Mouse (Mus musculus) intestine, embryonic 16.5 days (tissue): Measurements from ENCODE around the gene A430078G23Rik. TPM values are rescaled to one million over a fixed set of nuclear protein-coding genes. Genes with fewer than 3 reads are reported as not detected.

ENCODE experiments used
- ATAC-seq: fragments of 200-750 bp; cut with Nextera tagmentation; 2 replicates; pipeline ENCODE4 v1.8.0; 2017; ENCODE audit warnings: moderate TSS enrichment, moderate library complexity
- H3K27ac ChIP-seq: fragments of 300-500 bp; sonication (generic); 2 replicates; pipeline ENCODE4 v1.5.1; 2014; ENCODE audit warnings: mild to moderate bottlenecking, low read length
- H3K27me3 ChIP-seq: fragments of 300-500 bp; sonication (generic); replicated peaks from 2 replicates; pipeline ENCODE4 v1.6.1; 2014; ENCODE audit warnings: low read length, control low read depth, mixed read lengths; ENCODE audit not compliant: control insufficient read depth, insufficient read depth
- H3K36me3 ChIP-seq: fragments of 300-500 bp; sonication (generic); 2 replicates; pipeline ENCODE4 v1.6.1; 2014; ENCODE audit warnings: low read length, control low read depth; ENCODE audit not compliant: control insufficient read depth, insufficient read depth
- H3K4me1 ChIP-seq: fragments of 300-500 bp; sonication (generic); 2 replicates; pipeline ENCODE4 v1.6.1; 2014; ENCODE audit warnings: low read length, control low read depth, mixed read lengths; ENCODE audit not compliant: control insufficient read depth, insufficient read depth
- H3K4me2 ChIP-seq: fragments of 300-500 bp; sonication (generic); 2 replicates; pipeline ENCODE4 v1.6.1; 2014; ENCODE audit warnings: low read depth, low read length, control low read depth
- H3K4me3 ChIP-seq: fragments of 300-500 bp; sonication (generic); 2 replicates; pipeline ENCODE4 v1.5.1; 2014; ENCODE audit warnings: mild to moderate bottlenecking, low read length
- H3K9ac ChIP-seq: fragments of 300-500 bp; sonication (generic); 2 replicates; pipeline ENCODE4 v1.6.1; 2014; ENCODE audit warnings: low read depth, low read length
- H3K9me3 ChIP-seq: fragments of 300-500 bp; sonication (generic); 2 replicates; pipeline ENCODE4 v1.6.1; 2016; ENCODE audit warnings: low read length, control low read depth; ENCODE audit not compliant: control insufficient read depth
- WGBS: fragments of 180-500 bp; shearing (Covaris S2); extraction: QIAGEN DNeasy Blood & Tissue Kit; methylation state at CpG from one replicate; pipeline ENCODE4 v1.1.7; 2014; 5-methylcytosine and 5-hydroxymethylcytosine counted together
- polyA plus RNA-seq: library from polyadenylated mRNA; unstranded; fragments of >200 nt; fragmentation: Nextera tagmentation; extraction: Ambion mirVana; gene quantifications from 2 replicates; pipeline ENCODE4 v1.2.1, GENCODE M21; 2015

The A430078G23Rik gene
- polyA plus RNA-seq, 1 experiment from 2014 or later = 0.32 TPM

GRCm38 (mm10) chr8:3394600-3394999 lies 41.4 kb downstream of the A430078G23Rik start:
- Histone ChIP-seq H3K9me3 (no peaks in the 10 kb centered on the region), H3K4me2 (peak overlapping the region; percentile 32), H3K4me1 (peaks cover 15% of the 10 kb centered on the region), H3K27me3 (no peaks in the 10 kb centered on the region), H3K27ac (no peak overlapping the region), H3K4me3 (no peak overlapping the region; the same call in 1 of the 2 replicates), H3K36me3 (no peaks in the 10 kb centered on the region), H3K9ac (no peak overlapping the region)
- ATAC-seq = no peak
- WGBS = 24% methylated on average over 6 of the region's 6 CpGs

GRCm38 (mm10) chr8:3395246-3395645 lies 42.0 kb downstream of the A430078G23Rik start:
- Histone ChIP-seq H3K9ac (no peak overlapping the region), H3K36me3 (no peaks in the 10 kb centered on the region), H3K4me3 (no peak overlapping the region), H3K27ac (no peak overlapping the region), H3K9me3 (no peaks in the 10 kb centered on the region), H3K4me2 (no peak overlapping the region), H3K27me3 (no peaks in the 10 kb centered on the region), H3K4me1 (peaks cover 15% of the 10 kb centered on the region)
- no peak for ATAC-seq
- WGBS = 24% methylated on average over 4 of the region's 4 CpGs

DNA sequence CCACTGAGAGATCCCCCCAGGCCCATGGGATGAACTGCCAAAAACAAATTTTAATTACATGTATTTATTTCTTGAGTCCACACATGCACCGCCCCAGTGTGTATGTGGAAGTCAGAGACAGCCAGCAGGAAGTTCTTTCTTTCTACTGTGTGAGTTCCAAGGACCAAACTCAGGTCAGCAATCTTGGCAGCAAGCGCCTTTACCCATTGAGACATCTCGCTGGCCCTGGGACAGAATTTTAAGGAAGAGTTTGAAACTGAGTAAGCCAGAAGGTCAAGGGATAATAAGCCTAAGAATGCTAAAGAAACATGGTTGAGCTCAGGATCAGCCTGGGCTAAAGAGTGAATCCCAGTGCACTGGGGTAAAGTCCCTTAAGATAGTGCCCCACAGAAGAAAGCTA lies 44.4 kb downstream of the A430078G23Rik start:
- Histone ChIP-seq H3K4me3 (no peak overlapping the region), H3K4me2 (no peak overlapping the region), H3K36me3 (no peaks in the 10 kb centered on the region), H3K9me3 (no peaks in the 10 kb centered on the region), H3K9ac (no peak overlapping the region), H3K27ac (no peak overlapping the region), H3K4me1 (peaks cover 11% of the 10 kb centered on the region), H3K27me3 (no peaks in the 10 kb centered on the region)
- 92% methylated on average over 3 of the region's 3 CpGs for WGBS
- no peak for ATAC-seq

DNA sequence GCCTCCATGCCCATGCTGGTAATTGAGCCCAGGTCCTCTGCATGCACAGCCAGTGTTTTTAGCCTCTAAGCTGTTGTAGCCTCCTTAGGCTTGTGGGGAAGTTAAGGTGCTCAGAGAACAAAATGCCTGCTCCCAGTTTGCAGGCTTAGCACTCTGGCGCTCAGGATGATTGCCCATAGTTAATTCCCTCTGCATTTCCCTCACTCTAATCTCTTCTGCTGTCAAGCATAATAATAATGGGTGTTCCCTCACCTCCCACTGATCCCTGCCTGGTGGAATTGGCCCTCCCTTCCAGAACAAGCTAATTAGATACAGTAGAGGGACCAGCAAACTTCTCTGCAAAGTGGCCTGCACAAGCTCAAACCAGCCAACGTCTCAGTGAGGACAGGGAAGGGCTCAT lies 47.3 kb downstream of the A430078G23Rik start:
- WGBS = 42% methylated on average over 2 of the region's 2 CpGs
- H3K9me3 ChIP-seq = no peaks in the 10 kb centered on the region
- no peak for ATAC-seq

GRCm38 (mm10) chr8:3407417-3407816 lies 54.2 kb downstream of the A430078G23Rik start:
- Histone ChIP-seq H3K36me3 (no peaks in the 10 kb centered on the region), H3K4me1 (peaks cover 6% of the 10 kb centered on the region; the same call in 1 of the 2 replicates), H3K9ac (no peak overlapping the region), H3K4me3 (no peak overlapping the region), H3K27me3 (no peaks in the 10 kb centered on the region), H3K9me3 (no peaks in the 10 kb centered on the region), H3K4me2 (no peak overlapping the region), H3K27ac (no peak overlapping the region)
- ATAC-seq = no peak
- 89% methylated on average over 3 of the region's 3 CpGs for WGBS

More for the DNA sequence above, 47.3 kb downstream of the A430078G23Rik start:
- Histone ChIP-seq H3K27ac (no peak overlapping the region), H3K4me3 (no peak overlapping the region), H3K4me2 (no peak overlapping the region), H3K4me1 (no peaks in the 10 kb centered on the region), H3K27me3 (no peaks in the 10 kb centered on the region), H3K36me3 (no peaks in the 10 kb centered on the region), H3K9ac (no peak overlapping the region)

GRCm38 (mm10) chr8:3411085-3411484 lies 57.9 kb downstream of the A430078G23Rik start:
- Histone ChIP-seq H3K4me3 (no peak overlapping the region), H3K9me3 (no peaks in the 10 kb centered on the region), H3K27ac (peak overlapping the region; percentile 47), H3K4me1 (peaks cover 14% of the 10 kb centered on the region; the same call in 1 of the 2 replicates), H3K36me3 (no peaks in the 10 kb centered on the region), H3K4me2 (no peak overlapping the region), H3K27me3 (no peaks in the 10 kb centered on the region), H3K9ac (no peak overlapping the region)
- no peak for ATAC-seq
- WGBS = 81% methylated on average over 2 of the region's 2 CpGs

DNA sequence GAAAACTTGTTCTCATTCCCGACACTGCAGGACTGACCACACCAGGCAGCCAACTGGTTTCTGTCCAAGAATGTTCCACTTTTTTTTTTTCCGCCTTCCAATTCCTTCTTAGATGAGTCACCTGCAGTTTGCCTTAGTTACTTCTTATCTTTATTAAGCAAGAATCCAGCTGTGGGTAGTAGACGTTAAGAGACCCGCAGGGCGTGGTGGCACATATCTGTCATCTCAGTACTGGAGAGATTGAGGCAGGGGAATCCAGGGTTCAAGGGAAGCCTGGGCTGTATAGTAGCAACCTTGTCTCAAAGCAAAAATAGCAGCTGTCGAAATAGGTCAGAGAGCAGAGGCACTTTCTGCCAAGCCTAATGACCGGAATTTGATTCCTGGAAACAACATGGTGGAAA lies 58.7 kb downstream of the A430078G23Rik start:
- Histone ChIP-seq H3K36me3 (no peaks in the 10 kb centered on the region), H3K27ac (peak overlapping the region; percentile 83), H3K9ac (no peak overlapping the region), H3K4me3 (no peak overlapping the region), H3K27me3 (no peaks in the 10 kb centered on the region), H3K4me2 (0 out of 2 replicates have a peak overlapping the region, but pooled peaks have one; percentile 9), H3K9me3 (no peaks in the 10 kb centered on the region), H3K4me1 (peaks cover 15% of the 10 kb centered on the region; the same call in 1 of the 2 replicates)
- ATAC-seq = peak; percentile 94
- 56% methylated on average over 7 of the region's 7 CpGs for WGBS

- Histone ChIP-seq H3K9ac (no peak overlapping the region), H3K9me3 (no peaks in the 10 kb centered on the region), H3K4me1 (peaks cover 22% of the 10 kb centered on the region), H3K27me3 (no peaks in the 10 kb centered on the region), H3K27ac (peak overlapping the region; percentile 83; the same call in 1 of the 2 replicates), H3K4me3 (no peak overlapping the region), H3K36me3 (no peaks in the 10 kb centered on the region), H3K4me2 (no peak overlapping the region)
- WGBS = 92% methylated on average over 1 of the region's 1 CpGs
- no peak for ATAC-seq
Measured at GRCm38 (mm10) chr8:3412816-3413215, 59.6 kb downstream of the A430078G23Rik start.

DNA sequence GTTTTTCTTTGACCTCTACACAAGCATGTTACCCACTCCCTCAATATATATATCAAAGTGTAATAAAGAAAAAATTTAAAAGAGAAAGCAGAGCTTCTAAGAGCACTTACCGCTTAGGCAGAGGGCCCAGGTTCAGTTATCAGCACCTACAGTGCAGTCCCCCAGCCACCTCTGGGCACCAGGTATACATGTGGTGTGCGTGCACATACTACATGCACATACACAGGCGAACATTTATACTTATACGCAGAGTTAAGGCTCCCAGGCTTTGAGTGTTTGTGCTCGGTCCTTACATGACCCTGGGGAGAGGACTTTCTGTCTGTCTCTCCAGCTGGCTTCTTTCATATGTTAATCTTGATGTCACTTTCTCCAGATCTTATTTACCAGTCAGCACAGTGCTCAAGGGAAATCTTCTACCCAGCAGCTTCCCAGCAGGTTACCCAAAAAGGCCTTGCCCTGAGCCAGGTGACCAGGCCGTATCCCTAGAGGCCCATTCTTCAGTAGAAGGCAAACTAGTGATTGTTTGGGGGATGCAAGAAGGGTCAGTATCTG lies 61.5 kb downstream of the A430078G23Rik start:
- Histone ChIP-seq H3K27ac (no peak overlapping the region), H3K9ac (no peak overlapping the region), H3K27me3 (no peaks in the 10 kb centered on the region), H3K9me3 (no peaks in the 10 kb centered on the region), H3K4me3 (no peak overlapping the region), H3K4me1 (peaks cover 30% of the 10 kb centered on the region), H3K4me2 (no peak overlapping the region), H3K36me3 (no peaks in the 10 kb centered on the region)
- 69% methylated on average over 6 of the region's 6 CpGs for WGBS
- ATAC-seq = no peak

DNA sequence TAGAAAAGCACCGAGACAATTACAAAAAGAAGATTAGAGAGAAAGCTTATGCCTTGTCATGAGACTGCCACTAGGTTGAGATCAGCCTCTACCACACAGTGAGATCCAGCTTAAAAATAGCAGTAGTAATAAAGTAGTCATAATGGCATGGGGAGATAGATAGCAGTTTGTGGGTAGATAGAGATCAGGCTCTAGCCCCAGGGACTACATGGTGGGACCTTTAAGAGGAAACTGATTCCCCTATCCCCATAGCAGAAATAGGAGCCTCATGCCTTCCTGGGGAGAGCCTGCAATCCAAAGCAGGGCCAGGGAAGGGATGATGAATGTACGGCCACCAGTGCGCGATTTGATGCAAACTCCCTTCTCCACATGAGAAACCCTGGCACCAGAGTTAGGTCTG lies 62.0 kb downstream of the A430078G23Rik start:
- no peaks in the 10 kb centered on the region for H3K36me3 ChIP-seq
- WGBS = 77% methylated on average over 4 of the region's 4 CpGs

More for the DNA sequence above, 62.0 kb downstream of the A430078G23Rik start:
- H3K9ac ChIP-seq = no peak overlapping the region
- no peak for ATAC-seq
- H3K9me3 ChIP-seq = no peaks in the 10 kb centered on the region
- H3K4me3 ChIP-seq = no peak overlapping the region
- no peaks in the 10 kb centered on the region for H3K27me3 ChIP-seq
- H3K4me2 ChIP-seq = no peak overlapping the region
- peaks cover 30% of the 10 kb centered on the region for H3K4me1 ChIP-seq
- H3K27ac ChIP-seq = no peak overlapping the region
